Mouse (Mus musculus) C2C12 (cell line): ENCODE data around the gene Arrb2. TPM values are rescaled to one million over a fixed set of nuclear protein-coding genes. Genes with fewer than 3 reads are reported as not detected.

Source experiments
- H3K27me3 ChIP-seq: one replicate; pipeline ENCODE4 v1.6.1; 2011; ENCODE audit not compliant: control insufficient read depth, insufficient read depth, insufficient read length
- H3K36me3 ChIP-seq: one replicate; pipeline ENCODE4 v1.6.1; 2011; ENCODE audit not compliant: control insufficient read depth, insufficient read depth
- H3K4me3 ChIP-seq: one replicate; pipeline ENCODE4 v1.5.1; 2011; ENCODE audit warnings: mild to moderate bottlenecking, control low read depth; ENCODE audit not compliant: poor library complexity, insufficient read depth, severe bottlenecking
- H3K79me2 ChIP-seq: one replicate; pipeline ENCODE4 v1.6.1; 2011; ENCODE audit not compliant: control insufficient read depth, insufficient read depth
- H3K79me3 ChIP-seq: one replicate; pipeline ENCODE4 v1.6.1; 2011; ENCODE audit warnings: low read depth, control low read depth
- H3ac ChIP-seq: one replicate; pipeline ENCODE3; 2011; ENCODE audit warnings: low read depth; ENCODE audit not compliant: control insufficient read depth, insufficient read length
- CEBPB ChIP-seq: IDR thresholded peaks from one replicate; pipeline ENCODE4 v1.6.1; 2011; ENCODE audit warnings: low read depth, mild to moderate bottlenecking, control low read depth, moderate library complexity
- CTCF ChIP-seq: IDR thresholded peaks from one replicate; pipeline ENCODE4 v1.5.1; 2011; ENCODE audit not compliant: control insufficient read depth, insufficient read depth, insufficient read length
- FOSL1 ChIP-seq: IDR thresholded peaks from one replicate; pipeline ENCODE4 v1.8.0; 2011; ENCODE audit warnings: mild to moderate bottlenecking, low read length; ENCODE audit not compliant: poor library complexity, insufficient read depth, severe bottlenecking
- MAX ChIP-seq: IDR thresholded peaks from one replicate; pipeline ENCODE4 v1.6.1; 2011; ENCODE audit warnings: mild to moderate bottlenecking, control low read depth
- MYOD1 ChIP-seq: IDR thresholded peaks from one replicate; pipeline ENCODE4 v1.6.1; 2011; ENCODE audit warnings: low read depth; ENCODE audit not compliant: control insufficient read depth, insufficient read length
- MYOG ChIP-seq: IDR thresholded peaks from one replicate; pipeline ENCODE4 v1.6.1; 2011; ENCODE audit not compliant: control insufficient read depth, insufficient read length; ENCODE audit errors: extremely low read depth
- USF1 ChIP-seq: IDR thresholded peaks from one replicate; pipeline ENCODE4 v1.6.1; 2011; ENCODE audit warnings: low read depth, mild to moderate bottlenecking, control low read depth, moderate library complexity
- polyA plus RNA-seq: library from polyadenylated mRNA; unstranded; fragments of >200 nt; fragmentation: generic; extraction: Trizol; gene quantifications from one replicate; pipeline ENCODE4 v1.2.1, GENCODE M21; 2012; ENCODE audit warnings: missing spikeins

Gene Arrb2
- polyA plus RNA-seq, 1 experiment, result 27.6 TPM

DNA sequence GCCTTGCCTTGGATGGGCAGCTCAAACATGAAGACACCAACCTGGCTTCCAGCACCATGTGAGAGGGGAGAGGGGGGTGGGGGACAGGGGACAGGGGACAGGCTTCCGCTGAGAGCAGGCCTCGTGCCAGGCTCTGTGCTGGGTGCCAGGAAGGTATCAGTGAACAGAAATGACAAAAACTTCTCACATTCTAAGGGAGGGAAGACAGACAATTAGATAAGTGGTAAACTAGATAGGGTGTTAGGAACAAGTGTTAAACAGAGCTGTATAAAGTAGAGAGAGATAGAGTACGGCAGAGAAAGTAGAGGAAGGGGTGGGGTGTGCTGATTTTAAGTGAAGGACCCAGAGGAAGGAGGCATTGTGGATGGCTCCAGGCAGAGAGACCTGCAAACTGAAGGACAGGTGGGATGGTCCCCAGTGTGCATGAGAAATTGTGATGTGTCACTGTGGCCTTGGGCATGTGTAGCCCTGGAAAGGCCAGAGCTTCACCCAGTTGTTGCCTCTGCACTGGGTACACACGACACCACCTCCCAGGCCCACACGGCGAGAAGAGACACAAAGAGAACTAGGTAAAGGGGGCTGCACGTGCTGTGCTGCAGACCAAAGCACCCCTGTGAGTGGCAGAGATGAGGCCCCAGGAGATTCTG, 6.4 kb downstream of the Arrb2 start:
- no peaks in the 10 kb centered on the region for H3K27me3 ChIP-seq
- peaks cover 8% of the 10 kb centered on the region for H3K79me3 ChIP-seq
- peaks cover 45% of the 10 kb centered on the region for H3K36me3 ChIP-seq
- H3K79me2 ChIP-seq, result peaks cover 12% of the 10 kb centered on the region
- no peak overlapping the region for H3K4me3 ChIP-seq
- no peak for TF ChIP-seq CEBPB
- TF ChIP-seq CTCF, result no peak
- no peak for TF ChIP-seq USF1
- TF ChIP-seq MYOD1, result no peak
- no peak for TF ChIP-seq MYOG
- no peak for TF ChIP-seq FOSL1
- no peak for TF ChIP-seq MAX
- no peak overlapping the region for H3ac ChIP-seq

- Histone ChIP-seq H3K79me2 (no peaks in the 10 kb centered on the region), H3K27me3 (no peaks in the 10 kb centered on the region), H3K79me3 (no peaks in the 10 kb centered on the region), H3K36me3 (peaks cover 43% of the 10 kb centered on the region), H3ac (no peak overlapping the region), H3K4me3 (no peak overlapping the region)
- TF ChIP-seq MYOD1 (no peak), MYOG (no peak), MAX (no peak), FOSL1 (no peak), CEBPB (no peak), CTCF (no peak), USF1 (no peak)
Observed at GRCm38 (mm10) chr11:70440637-70441036, 8.2 kb downstream of the Arrb2 start.

DNA sequence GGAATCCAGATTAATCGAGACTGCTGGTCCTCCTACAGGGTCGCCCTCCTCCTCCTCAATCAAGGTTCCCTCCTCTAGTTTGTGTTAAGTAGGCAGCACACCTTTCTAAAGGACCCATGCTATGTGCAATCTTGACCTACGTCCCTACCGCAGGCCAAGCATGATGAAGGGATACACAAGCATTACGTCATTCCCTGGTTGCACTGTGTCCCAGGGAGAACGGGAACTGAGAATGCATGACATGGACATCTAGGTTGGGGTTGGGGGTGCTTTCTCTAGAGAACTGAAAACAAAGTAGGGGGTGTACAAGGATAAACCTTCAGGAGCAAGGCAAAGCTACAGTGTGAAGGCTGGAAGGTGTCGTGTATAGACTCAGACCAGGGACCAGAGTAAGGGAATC, 9.4 kb downstream of the Arrb2 start:
- no peaks in the 10 kb centered on the region for H3K79me2 ChIP-seq
- TF ChIP-seq USF1 (no peak), CEBPB (no peak), FOSL1 (no peak), MAX (no peak), CTCF (no peak), MYOD1 (no peak), MYOG (no peak)
- H3ac ChIP-seq, result no peak overlapping the region
- peaks cover 31% of the 10 kb centered on the region for H3K36me3 ChIP-seq
- H3K79me3 ChIP-seq, result no peaks in the 10 kb centered on the region
- H3K27me3 ChIP-seq, result no peaks in the 10 kb centered on the region
- H3K4me3 ChIP-seq, result no peak overlapping the region

DNA sequence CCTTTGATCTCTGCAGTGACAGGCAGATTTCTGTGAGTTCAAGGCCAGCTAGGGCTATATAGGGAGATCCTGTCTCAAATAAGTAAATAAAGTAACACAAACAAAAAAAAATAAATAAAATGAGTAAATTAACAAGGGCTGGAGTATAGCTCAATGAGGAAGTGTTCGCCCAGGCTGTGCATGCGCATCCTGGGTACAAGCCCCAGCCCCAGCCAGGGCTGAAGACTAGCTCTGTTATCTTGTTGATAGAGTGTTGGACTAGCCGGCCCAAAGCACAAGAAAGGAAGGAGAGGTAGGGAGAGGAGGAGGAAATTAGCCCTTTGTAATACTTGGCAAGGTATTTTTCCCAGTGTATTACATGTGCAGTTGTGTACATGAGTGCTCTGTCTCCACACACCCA, 11.5 kb downstream of the Arrb2 start:
- no peak for TF ChIP-seq MYOG
- no peak for TF ChIP-seq CTCF
- no peak for TF ChIP-seq CEBPB
- TF ChIP-seq MAX, result no peak
- TF ChIP-seq MYOD1, result no peak
- no peak for TF ChIP-seq USF1
- H3K36me3 ChIP-seq, result peaks cover 20% of the 10 kb centered on the region
- H3K27me3 ChIP-seq, result no peaks in the 10 kb centered on the region
- H3K79me3 ChIP-seq, result no peaks in the 10 kb centered on the region
- no peak overlapping the region for H3K4me3 ChIP-seq
- H3ac ChIP-seq, result no peak overlapping the region
- H3K79me2 ChIP-seq, result no peaks in the 10 kb centered on the region

- Histone ChIP-seq H3K79me2 (no peaks in the 10 kb centered on the region), H3K27me3 (no peaks in the 10 kb centered on the region), H3K4me3 (no peak overlapping the region), H3K36me3 (peaks cover 14% of the 10 kb centered on the region), H3K79me3 (no peaks in the 10 kb centered on the region), H3ac (no peak overlapping the region)
- TF ChIP-seq FOSL1 (no peak), MYOD1 (no peak), CTCF (no peak), USF1 (no peak), CEBPB (no peak), MAX (no peak), MYOG (no peak)
Observed at GRCm38 (mm10) chr11:70444667-70445066, 12.2 kb downstream of the Arrb2 start.

DNA sequence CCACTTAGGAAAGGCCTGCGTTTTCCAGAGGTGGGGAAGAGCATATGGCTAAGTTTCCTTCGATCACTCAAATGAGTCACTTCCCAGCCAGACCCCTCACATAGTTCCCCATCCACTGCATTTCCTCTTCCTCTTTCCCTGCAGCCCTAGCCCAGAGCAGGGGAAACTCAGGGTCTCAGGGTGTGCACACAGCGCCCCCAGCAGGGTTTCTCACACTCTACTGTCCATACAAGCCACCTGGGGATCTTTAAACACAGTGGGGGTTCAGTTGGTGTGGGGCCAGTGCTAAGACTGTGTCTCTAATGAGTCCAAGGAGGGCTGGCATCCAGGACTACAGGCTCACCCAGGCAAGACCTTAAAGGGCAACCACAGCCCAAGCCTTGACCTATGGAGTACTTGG, 14.3 kb downstream of the Arrb2 start:
- TF ChIP-seq MAX (no peak), FOSL1 (no peak), MYOD1 (no peak), CTCF (no peak), USF1 (no peak)
- H3K79me3 ChIP-seq, result no peaks in the 10 kb centered on the region
- H3K36me3 ChIP-seq, result no peaks in the 10 kb centered on the region
- H3ac ChIP-seq, result no peak overlapping the region
- H3K79me2 ChIP-seq, result no peaks in the 10 kb centered on the region
- no peak overlapping the region for H3K4me3 ChIP-seq
- no peaks in the 10 kb centered on the region for H3K27me3 ChIP-seq
